Mouse (Mus musculus) inflammation-experienced regulatory T-cells, adult 6 months (primary cell): Measurements from ENCODE around the gene Mlf2. TPM values are rescaled to one million over a fixed set of nuclear protein-coding genes. Genes with fewer than 3 reads are reported as not detected.

Experiments
- ATAC-seq: one replicate; pipeline ENCODE4 v1.8.0; 2017
- polyA plus RNA-seq, 3 experiments: library from polyadenylated mRNA; unstranded; fragments of 100-300 nt; shearing (Covaris generic); gene quantifications; one replicate each; pipeline ENCODE4 v1.2.1; 2017

Gene Mlf2
- polyA plus RNA-seq, 3 experiments from 2014 or later, result 35.6 to 70.5 (median 42.2) TPM

- ATAC-seq, result no peak
Observed at GRCm38 (mm10) chr6:124913214-124913613, 18.0 kb upstream of the Mlf2 start.

DNA sequence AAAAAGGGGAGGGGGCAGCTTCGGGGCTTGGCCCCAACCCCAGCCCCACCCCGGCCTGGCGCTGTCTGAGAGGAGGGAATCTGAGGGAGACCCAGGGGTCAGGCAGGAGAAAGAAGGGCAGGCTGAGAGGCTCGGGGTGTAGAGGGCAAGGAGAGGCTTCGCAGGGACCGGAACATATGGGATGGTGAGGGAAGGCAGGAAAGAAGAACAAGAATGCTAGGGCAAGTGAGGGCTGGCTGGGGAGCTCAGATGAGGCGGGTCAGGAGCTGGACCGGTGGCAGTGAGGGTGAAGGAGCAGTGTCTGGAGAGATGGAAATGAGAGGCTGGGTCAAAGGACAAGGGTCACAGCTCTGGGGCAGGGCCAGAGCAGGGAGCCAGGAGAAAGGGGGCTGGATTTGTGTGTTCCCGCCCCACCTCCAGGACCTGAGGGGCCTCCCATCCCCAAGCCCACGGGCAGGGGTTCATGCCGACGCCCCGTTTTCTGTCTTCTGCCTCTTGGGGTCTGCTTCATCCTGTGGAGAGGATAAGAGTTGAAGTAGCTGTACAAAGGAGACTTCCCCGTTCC, 17.4 kb upstream of the Mlf2 start:
- no peak for ATAC-seq

DNA sequence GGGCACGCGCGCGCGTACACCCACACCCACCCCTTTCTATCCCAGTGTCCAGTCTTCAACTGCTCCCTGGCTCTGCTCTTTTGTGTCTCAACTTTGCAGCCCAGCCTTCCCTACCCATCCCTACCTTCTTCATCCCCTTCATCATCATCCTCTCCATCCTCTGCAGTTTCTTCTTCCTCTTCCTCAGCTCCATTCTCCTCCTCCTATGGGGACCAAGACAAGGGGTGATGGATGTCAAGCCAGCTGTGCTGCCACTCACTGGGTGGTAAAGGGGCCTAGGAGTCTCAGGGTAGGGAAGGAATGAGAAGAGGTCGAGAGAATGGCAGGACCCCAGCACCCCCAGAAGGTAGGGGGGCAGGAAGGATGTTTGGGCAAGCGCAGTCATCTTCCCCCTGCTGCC, 16.7 kb upstream of the Mlf2 start:
- no peak for ATAC-seq

DNA sequence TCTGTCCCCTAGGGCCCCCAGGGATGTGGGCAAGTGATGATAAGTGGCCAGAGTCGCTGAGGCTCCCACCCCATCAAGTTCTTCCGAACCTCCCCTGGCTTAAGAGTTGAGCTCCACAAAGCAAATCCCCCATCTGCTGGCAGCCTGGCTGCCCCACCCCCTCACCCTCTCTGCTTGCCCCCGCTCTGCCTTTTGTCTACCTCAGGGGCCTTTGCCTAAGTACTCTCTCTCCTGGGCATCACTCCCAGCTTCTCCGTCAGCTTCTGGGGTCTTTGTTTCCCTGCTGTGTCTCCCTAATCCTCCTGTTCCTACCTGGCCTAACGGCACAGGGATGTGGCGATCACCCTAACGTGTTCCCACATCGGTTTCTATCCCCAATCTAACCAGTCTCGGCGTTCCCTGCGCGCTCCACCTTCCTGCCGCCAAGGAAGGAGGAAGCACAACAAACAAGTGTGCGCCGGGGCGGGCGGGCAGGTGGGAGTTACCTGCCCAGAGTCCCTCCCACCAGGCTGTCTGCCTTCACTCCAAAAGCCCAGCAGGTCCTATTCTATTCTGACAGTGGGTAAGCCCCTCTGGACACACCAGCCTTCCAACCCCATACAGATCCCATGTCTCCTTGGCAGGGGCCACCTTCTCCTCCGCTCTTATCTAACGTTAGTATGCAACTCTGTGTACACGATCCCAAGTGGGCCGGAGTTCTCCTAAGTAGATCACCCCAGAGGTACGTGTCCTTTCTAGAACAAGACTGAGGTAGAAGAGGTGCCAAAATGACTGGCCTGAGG, 15.8 kb upstream of the Mlf2 start:
- ATAC-seq, result no peak

DNA sequence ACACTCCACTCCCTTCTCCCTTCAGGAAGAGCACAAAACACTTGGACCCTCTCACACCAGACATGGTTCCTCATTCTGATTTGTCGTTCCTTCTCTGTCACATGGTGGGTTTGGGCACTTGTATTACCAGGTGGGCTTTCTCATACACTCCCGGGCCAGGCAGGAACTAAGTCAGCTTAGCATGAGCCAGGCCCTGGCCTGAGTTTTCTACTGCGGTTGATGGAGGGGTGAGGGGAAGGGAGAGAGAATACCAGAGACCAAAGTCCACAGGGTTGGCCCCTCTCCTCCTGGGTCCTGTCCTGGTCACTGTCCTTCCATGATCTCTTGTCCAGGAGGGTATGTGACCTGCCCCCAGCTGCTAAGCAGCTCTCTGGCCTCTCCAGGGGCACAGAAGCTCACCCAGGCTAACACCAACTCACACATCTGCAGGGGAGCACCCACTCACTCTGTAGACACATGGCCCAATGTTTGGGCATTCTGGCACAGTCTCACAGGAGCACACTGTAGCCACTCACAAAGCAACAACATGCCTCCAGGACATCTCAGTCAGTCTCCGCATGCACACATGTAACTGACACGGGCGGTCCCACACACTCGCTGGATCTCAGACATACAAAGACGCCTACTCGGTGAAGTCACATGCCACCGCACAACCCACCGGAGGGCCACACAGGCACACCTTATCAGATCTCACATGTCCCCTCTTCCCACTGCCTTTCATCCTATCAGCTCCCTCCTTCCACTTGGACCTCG, 15.1 kb upstream of the Mlf2 start:
- no peak for ATAC-seq

DNA sequence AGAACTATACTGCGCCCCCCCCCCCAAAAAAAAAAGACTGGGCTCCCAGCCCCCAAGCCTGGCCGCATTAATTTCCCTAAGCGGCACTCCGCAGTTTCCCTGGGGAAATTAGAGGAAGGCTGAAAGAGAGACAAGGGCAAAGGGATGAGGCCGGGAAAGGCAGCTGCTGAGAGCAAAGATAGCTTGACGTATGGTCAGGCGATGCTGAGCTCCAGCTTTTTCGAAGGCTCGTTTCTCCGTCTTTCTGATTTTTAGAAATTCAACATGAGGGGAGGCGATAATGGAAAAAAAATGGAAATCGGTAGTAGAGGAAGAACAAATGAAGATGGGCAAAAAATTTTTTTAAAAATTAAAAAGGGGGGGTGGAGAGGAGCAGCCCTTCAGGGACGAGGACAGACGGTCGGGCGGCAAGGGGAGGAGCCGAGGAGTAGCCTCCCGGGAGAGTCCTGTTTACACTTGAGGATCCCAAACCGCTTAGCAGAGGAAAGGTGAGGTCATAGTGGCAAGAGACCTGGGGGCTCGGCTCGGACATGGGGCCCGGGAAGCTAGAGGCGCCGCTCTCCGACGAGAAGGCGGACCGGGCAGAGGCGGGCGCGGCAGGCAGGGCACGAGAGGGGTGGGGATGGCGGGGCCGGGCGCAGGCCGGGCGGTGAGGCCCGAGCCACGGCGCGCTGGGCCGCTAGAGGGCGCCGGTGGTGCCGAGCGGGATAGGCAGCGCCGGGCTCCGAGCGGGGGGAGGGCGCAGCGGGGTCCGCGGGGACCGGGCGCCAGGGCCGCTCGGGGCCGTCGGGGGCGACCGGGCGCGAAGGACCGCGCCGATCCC, 14.3 kb upstream of the Mlf2 start:
- ATAC-seq, result peak; percentile 78

DNA sequence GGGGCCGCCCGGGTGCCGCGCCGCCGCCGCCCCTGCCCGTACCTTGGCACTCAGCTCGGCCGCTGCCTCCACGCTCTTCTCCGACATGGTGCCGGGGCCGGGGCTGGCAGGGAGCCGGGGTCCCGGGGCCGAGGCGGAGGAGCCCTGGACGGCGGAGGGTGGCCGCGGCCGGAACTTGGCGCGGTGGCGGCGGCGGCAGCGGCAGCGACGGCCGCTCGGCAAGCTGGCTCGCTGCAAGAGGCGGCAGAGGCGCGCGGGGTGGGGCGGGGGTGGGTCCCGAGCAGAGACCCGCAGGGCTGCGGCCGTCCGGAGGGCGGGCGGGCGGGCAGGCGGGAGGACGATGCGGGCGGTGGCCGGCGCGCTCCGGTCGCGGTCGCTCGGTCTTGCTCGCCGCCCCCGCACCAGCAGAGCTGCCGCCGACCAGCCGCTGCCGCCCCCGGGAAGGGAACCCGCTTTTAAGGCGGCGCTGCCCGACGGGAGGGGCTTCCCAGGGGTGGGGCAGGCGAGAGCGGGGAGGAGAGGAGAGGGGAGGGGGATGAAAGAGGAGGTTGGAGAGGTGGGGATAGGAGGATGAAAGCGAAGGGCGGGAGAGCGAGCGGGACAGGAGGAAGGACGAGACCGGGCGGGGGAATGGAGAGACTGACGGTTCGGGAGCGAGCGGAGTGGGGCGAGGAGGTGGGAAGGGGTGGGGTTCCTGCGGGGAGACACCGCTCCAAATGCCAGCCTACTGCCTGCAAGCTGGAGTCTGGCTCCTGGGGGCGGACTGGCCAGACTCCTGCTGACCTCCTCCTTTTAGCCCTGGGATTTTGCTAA, 13.5 kb upstream of the Mlf2 start:
- ATAC-seq, result peak; percentile 44

GRCm38 (mm10) chr6:124918331-124918690, 12.9 kb upstream of the Mlf2 start:
- ATAC-seq, result no peak

DNA sequence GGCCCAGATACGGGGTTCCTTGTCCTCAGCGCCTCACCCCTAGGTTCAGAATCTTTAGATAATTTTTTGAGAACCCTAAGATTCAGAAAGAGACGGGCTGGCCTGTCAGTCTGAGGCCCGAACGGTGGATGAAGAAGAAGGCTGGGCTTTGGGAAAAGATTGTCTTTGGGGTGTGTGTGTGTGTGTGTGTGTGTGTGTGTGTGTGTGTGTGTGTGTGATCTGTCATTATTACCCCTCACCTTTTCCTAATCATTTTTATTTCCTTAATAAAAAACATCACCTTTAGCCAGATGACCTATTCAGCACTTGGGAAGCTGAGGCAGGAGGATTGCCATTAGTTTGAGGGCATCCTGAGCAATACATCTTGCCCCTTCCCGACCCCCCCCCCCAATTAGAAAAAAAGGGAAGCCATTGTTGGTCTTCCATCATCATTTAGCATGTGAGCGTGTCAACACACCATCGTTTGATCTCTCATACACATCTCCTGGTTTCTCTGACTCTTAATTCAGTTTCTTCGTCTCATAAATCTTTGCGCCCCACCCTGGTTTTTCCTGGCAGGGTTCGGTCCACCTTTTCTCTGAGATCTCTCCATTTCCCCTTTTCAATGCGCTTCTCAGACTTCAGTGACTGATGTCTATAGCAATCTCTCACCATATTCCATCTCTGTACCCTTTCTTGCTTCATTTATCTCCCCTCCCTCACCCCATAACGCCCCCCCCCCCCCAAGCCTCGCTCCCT, 12.1 kb upstream of the Mlf2 start:
- ATAC-seq, result no peak

- peak; percentile 47 for ATAC-seq
Observed at GRCm38 (mm10) chr6:124919695-124920317, 11.4 kb upstream of the Mlf2 start, which contains the start of gene Ptms. TSS of gene Ptms (minus strand) at chr6:124920103.

- ATAC-seq, result no peak
Observed at GRCm38 (mm10) chr6:124920318-124921085, 10.7 kb upstream of the Mlf2 start.

DNA sequence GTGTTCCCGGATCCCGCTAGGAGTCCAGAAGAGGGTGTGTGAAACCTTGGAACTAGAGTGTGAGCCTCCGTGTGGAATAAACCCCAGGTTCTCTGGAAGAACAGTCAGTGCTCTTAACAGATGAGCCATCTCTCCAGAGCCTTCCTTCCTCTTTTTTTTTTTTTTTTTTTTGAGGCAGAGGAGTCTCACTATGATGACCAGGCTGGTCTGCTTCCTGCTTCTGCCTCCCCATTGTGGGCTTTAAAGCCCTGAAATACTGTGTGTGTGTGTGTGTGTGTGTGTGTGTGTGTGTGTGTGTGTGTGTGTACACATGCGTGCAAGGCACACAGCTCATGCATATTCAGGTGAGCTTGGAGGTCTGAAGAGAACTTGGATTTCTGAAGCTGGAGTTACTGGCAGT, 9.6 kb upstream of the Mlf2 start:
- ATAC-seq, result no peak

DNA sequence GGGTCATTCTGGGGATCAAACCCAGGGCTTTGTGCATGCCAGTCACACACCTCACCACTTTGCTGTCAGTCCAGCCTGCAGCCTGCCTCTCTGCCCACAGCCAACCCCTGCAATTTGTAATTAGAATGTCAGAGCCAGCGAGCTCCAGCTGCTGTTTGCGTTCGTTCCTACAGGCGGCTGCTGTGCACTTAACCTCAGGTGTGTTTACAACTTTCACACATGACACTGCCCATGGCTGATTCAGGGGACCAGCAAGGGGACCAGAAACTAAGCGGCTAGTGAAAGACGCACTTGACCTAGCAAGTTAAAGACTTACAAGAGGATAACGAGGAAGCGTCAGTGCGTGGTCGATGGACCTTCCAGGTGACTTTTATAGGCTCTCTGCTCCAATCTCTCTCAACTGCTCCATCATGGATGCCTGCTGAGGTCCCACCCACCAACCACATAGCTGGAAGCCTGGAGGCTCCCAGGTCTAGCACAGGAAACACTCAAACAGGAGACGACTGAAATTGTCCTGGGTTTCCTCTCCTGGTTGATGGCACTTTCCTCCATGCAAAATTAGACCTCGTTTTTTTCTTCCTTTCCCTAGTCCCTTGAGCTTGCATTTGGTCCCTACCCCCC, 5.9 kb upstream of the Mlf2 start:
- no peak for ATAC-seq

GRCm38 (mm10) chr6:124925941-124926340, 5.2 kb upstream of the Mlf2 start:
- ATAC-seq, result no peak

GRCm38 (mm10) chr6:124930231-124930630, 955 bp upstream of the Mlf2 start:
- no peak for ATAC-seq

GRCm38 (mm10) chr6:124931525-124932313, 533 bp downstream of the Mlf2 start:
- no peak for ATAC-seq

- ATAC-seq, result no peak
Observed at GRCm38 (mm10) chr6:124932314-124932695, 1.1 kb downstream of the Mlf2 start.

GRCm38 (mm10) chr6:124933127-124933526, 1.9 kb downstream of the Mlf2 start:
- ATAC-seq, result no peak

DNA sequence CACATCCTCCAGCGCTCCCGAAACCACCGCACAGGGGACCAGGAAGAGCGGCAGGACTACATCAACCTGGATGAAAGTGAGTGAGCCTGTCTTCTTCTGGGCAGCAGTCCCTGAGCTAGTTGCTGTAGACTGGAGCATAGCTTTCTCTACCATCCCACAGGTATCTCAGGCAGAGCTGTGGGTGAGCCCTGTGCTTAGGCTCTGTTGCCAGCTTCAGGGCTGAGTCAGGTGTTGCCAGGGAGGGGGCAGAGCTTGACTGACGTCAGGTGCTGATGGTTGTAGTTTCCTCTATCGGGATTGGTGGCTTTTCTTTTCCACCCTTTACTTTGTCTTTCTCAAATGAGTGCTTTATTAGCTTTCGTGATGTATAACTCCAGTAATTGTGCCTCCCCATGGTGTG, 3.5 kb downstream of the Mlf2 start:
- ATAC-seq, result no peak
